Mouse (Mus musculus): ENCODE data around the gene Bcl2l15. TPM values are rescaled to one million over a fixed set of nuclear protein-coding genes. Genes with fewer than 3 reads are reported as not detected.

The Bcl2l15 gene
- 1.9 TPM in 2 replicates for polyA plus RNA-seq (2012; rRNA removed)

DNA sequence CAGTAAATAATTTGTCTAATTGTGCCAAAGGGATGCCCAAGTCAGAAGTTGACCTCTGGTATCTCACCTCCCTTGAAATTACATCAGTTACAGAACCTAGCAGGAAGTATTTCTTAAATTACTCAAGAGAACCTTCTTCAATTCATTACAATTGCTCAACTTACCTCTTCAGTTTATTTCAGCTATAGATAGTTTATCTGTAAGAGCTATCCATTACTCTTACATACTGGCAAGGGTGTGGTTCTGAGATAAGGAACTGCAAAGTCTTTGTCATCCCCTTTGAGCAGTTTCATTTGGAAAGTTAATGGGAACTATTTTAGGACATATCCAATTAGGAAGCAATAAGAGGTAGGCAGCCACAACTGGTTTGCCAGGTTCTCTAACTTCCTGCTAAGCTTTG lies at the start of gene Bcl2l15:
Bcl2l15 (plus strand) TSS at position 176 of the 400 bp plus-strand sequence.

DNA sequence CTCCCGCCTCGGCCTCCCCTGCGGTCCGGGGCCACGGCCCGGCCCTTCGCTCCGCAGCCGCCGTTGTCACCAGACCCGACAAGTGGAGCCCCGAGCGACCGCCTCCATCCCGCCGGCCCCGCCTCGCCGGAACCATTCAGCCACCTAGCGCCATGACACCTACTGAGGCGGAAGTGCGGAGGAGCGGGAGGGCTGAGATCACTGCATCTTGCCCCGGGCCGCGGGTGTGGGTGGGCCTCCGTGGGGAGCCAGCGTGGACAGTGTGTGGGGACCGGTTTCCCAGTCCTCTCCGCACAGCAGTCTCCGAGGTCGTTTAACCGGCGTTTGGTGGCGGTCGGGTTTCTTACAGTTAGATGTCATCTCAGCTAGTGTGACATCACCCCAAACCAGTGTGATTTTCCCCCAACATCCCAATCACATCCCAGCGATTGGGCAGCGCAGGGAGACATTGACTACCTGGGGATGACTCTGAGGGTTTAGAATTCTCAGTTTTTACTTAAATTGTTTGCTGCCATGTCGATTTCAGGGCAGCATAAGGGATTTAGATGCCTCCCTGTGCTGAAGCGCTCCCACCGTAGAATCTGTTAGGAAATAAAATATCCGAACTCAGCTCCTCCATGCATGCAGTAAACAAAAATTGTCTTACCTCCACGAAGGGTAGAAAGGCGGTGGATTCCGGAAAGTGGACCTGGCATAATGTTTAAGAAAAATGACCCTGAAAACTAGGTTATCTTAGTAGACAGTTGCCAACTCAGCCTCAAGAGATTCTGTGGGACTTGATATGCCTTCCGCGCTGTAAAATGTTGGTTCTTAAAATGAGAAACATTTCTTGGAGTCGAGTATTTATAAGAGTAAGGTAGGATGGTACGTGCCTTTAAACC lies 40.9 kb upstream of the Bcl2l15 start, which contains the start of gene Hipk1:
Hipk1 (minus strand) TSS at position 334 of the 881 bp plus-strand sequence.

DNA sequence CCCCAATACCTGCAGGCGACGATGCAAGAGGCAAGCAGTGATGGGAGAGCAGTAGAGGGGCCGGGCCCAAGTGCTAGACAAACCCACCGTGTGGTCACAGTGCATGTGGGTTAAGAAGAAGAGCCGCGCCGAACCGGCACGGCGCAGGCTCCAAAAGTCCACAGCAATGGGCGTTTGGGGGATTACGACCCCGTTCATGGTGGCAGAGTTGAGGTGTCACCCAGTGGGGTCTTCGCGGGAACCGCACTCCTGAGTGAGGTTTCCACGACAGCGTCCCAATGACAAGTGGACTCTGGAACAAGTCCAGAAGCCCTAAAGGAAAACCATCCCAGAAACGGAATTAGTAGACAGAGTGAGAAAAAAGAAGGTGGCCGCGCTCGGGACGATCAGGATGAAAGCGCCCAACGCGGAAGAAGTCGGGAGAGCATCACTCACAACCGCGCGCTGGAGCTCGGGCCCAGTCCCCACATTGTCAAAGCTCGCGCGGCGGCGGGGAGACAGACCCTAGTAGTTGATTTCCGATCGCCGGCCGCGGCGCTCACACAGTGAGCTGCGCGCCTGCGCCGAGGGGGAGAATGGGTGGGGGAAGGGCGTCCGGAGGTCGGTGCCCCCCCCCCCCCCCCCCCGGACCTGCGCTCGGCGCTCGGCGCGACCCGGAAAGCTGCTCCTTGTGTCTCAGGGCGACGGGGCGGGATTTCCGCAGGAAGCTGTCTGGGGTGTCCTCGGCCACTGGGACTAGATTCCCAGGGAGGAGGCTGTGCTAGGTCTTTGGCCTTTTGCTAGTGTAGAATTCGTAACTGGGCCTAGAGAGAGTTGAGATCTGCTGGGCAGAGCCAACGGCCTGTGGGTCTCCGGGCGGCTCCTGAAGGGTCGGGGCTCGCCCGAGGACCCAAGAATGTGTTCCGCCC lies 23.3 kb upstream of the Bcl2l15 start, which contains the start of the genes Dclre1b, Ap4b1 and Gm43064:
Dclre1b (minus strand) TSS at position 554 of the 908 bp plus-strand sequence.
Ap4b1 (plus strand) TSS at position 630 of the 908 bp plus-strand sequence.
Gm43064 (plus strand) TSS at position 683 of the 908 bp plus-strand sequence.

DNA sequence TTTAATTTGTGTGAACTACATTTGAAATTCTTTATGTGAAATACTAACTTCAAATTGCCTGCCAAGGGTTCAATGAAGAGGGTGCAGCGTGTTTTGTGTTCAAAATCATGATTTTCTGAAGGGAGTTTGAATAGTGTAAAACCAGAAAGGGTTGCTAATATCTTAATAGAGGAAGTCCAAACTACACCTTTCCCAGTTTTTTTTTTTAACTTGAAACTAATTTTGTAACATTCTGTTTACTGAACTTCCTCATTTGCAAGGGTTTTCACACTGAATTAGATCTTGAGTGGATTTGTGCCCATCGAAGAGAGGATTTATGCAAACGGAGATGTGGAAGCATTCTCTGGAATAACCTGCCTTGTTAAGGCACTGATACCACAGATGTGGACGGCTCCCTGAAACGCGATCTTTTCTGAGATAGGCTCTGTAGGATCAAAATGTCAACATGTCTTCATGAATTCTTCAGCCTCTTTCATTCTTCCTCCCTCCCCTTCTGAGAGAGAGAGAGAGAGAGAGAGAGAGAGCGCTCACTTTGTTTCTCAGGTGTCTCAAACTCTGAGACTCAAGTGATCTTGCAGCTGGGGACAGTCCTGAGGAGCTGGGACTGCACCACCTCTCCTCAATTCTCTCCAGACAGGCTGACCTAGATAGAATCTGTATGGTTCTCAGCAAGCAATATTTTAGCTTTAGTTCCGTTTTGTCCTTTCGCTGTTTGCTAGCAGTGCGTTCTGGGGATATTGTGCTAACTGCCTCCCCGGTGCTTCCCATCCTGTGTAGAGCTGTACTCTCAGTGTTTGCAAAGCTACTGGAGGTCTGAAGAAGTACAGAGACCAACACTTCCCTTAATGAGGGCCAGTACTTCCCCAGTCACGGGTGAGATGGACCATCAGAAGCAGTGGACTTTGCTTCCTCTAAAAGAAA lies 26.7 kb downstream of the Bcl2l15 start, which contains the start of gene Ptpn22:
Ptpn22 (plus strand) TSS at position 915 of the 921 bp plus-strand sequence.

Other genes starting within 250 kb of the Bcl2l15 start
- 0.05 TPM in 1 of 2 replicates, not detected in the other for gene Atg4a-ps, start 186.5 kb upstream of the Bcl2l15 start, polyA plus RNA-seq (2012; rRNA removed)
- gene Olfml3, start 94.6 kb upstream of the Bcl2l15 start, polyA plus RNA-seq (2012; rRNA removed): 4.0 and 7.3 TPM in 2 replicates
- not detected in 2 replicates for gene Gm10964, start 93.2 kb upstream of the Bcl2l15 start, polyA plus RNA-seq (2012; rRNA removed)
- gene Hipk1, start 41.0 kb upstream of the Bcl2l15 start, polyA plus RNA-seq (2012; rRNA removed): 26.1 and 27.7 TPM in 2 replicates
- 8.3 and 8.9 TPM in 2 replicates for gene Dclre1b, start 23.2 kb upstream of the Bcl2l15 start, polyA plus RNA-seq (2012; rRNA removed)
- gene Ap4b1, start 23.1 kb upstream of the Bcl2l15 start, polyA plus RNA-seq (2012; rRNA removed): 22.8 and 23.6 TPM in 2 replicates
- gene Gm43064, start 23.0 kb upstream of the Bcl2l15 start, polyA plus RNA-seq (2012; rRNA removed): 0.17 and 0.36 TPM in 2 replicates
- 0.27 and 0.60 TPM in 2 replicates for gene Ptpn22, start 27.2 kb downstream of the Bcl2l15 start, polyA plus RNA-seq (2012; rRNA removed)
- 16.7 and 16.8 TPM in 2 replicates for gene Rsbn1, start 81.5 kb downstream of the Bcl2l15 start, polyA plus RNA-seq (2012; rRNA removed)
- 21.2 and 22.6 TPM in 2 replicates for gene Phtf1, start 135.5 kb downstream of the Bcl2l15 start, polyA plus RNA-seq (2012; rRNA removed)